Mouse (Mus musculus) CH12.LX (cell line): ENCODE data around the gene Kremen2.

ENCODE experiments used
- BHLHE40 ChIP-seq: IDR thresholded peaks from 2 replicates; pipeline ENCODE4 v1.6.1; 2011; ENCODE audit warnings: mild to moderate bottlenecking, low read depth, low read length, improper control_type of control experiment
- CHD2 ChIP-seq: IDR thresholded peaks from 2 replicates; pipeline ENCODE4 v1.6.1; 2011; ENCODE audit warnings: low read length, improper control_type of control experiment
- CTCF ChIP-seq, 2 experiments: IDR thresholded peaks in 1 of 2; conservative IDR thresholded peaks in 1 of 2; 2 replicates each; pipeline ENCODE4 v1.5.1; 2011 to 2012; ENCODE audit warnings: low read depth in 2 of 2, low read length in 2 of 2, improper control_type of control experiment in 1 of 2, inconsistent platforms in 1 of 2, mild to moderate bottlenecking in 1 of 2, moderate library complexity in 1 of 2
- GABPA ChIP-seq: IDR thresholded peaks from 2 replicates; pipeline ENCODE4 v1.6.1; 2012; ENCODE audit warnings: low read depth, low read length, improper control_type of control experiment, inconsistent platforms; ENCODE audit not compliant: insufficient replicate concordance
- IRF4 ChIP-seq: IDR thresholded peaks from 2 replicates; pipeline ENCODE4 v1.6.1; 2014; ENCODE audit warnings: low read depth, mild to moderate bottlenecking, inconsistent platforms, low read length, improper control_type of control experiment
- JUN ChIP-seq: IDR thresholded peaks from 2 replicates; pipeline ENCODE4 v1.6.1; 2011; ENCODE audit warnings: low read depth, mild to moderate bottlenecking, low read length, improper control_type of control experiment, moderate library complexity; ENCODE audit not compliant: insufficient read depth
- MEF2A ChIP-seq: IDR thresholded peaks from 2 replicates; pipeline ENCODE4 v1.6.1; 2014; ENCODE audit warnings: low read depth, mild to moderate bottlenecking, inconsistent platforms, low read length, improper control_type of control experiment, borderline replicate concordance
- MXI1 ChIP-seq: IDR thresholded peaks from 2 replicates; pipeline ENCODE4 v1.6.1; 2011; ENCODE audit warnings: mild to moderate bottlenecking, low read depth, low read length, improper control_type of control experiment
- POLR2A ChIP-seq: IDR thresholded peaks from 2 replicates; pipeline ENCODE4 v1.6.1; 2011; ENCODE audit warnings: low read depth, mild to moderate bottlenecking, improper control_type of control experiment, low read length
- POLR2AphosphoS2 ChIP-seq: IDR thresholded peaks from 2 replicates; pipeline ENCODE4 v1.6.1; 2011; ENCODE audit warnings: low read depth, low read length, improper control_type of control experiment
- RAD21 ChIP-seq: IDR thresholded peaks from 2 replicates; pipeline ENCODE4 v1.6.1; 2011; ENCODE audit warnings: low read depth, mild to moderate bottlenecking, low read length, improper control_type of control experiment, moderate library complexity
- TCF12 ChIP-seq: IDR thresholded peaks from 2 replicates; pipeline ENCODE4 v1.6.1; 2014; ENCODE audit warnings: low read depth, mild to moderate bottlenecking, inconsistent platforms, low read length, improper control_type of control experiment
- USF1 ChIP-seq: IDR thresholded peaks from 2 replicates; pipeline ENCODE4 v1.6.1; 2014; ENCODE audit warnings: low read depth, mild to moderate bottlenecking, inconsistent platforms, low read length, improper control_type of control experiment
- ZC3H11A ChIP-seq: IDR thresholded peaks from 2 replicates; pipeline ENCODE4 v1.6.1; 2012; ENCODE audit warnings: low read depth, mild to moderate bottlenecking, inconsistent platforms, low read length, improper control_type of control experiment

- TF ChIP-seq ZC3H11A, result no peak
- no peak for TF ChIP-seq IRF4
- TF ChIP-seq BHLHE40, result no peak
- TF ChIP-seq POLR2A, result no peak
- TF ChIP-seq CTCF (conservative IDR thresholded peaks at IDR 0.05 in 1 of 2, IDR thresholded peaks at IDR 0.05 in 1 of 2; ENCODE audit: low read depth in 2 of 2, low read length in 2 of 2), result no peak
- no peak for TF ChIP-seq CHD2
- no peak for TF ChIP-seq MXI1
- no peak for TF ChIP-seq MEF2A
- TF ChIP-seq RAD21, result no peak
- no peak for TF ChIP-seq JUN
- no peak for TF ChIP-seq USF1
- no peak for TF ChIP-seq POLR2AphosphoS2
- no peak for TF ChIP-seq TCF12
- no peak for TF ChIP-seq GABPA
Observed at GRCm38 (mm10) chr17:23705525-23706104, 40.0 kb downstream of the Kremen2 start.
